Mouse (Mus musculus): Measurements from ENCODE around the gene Treml1.

The Treml1 gene

GRCm38 (mm10) chr17:48409380-48410298 is 49.9 kb downstream of the Treml1 start, which contains the start of the genes Nfya and Oard1:
Gene Nfya, minus strand, starts transcription at chr17:48409906.
Gene Oard1, plus strand, starts transcription at chr17:48410014.
- peak; percentile 99 for DNase-seq (ENCODE audit: low spot score)

GRCm38 (mm10) chr17:48410299-48410785 is 50.6 kb downstream of the Treml1 start:
- no peak for DNase-seq (ENCODE audit: low spot score)

GRCm38 (mm10) chr17:48411241-48411640 is 51.5 kb downstream of the Treml1 start:
- no peak for DNase-seq (ENCODE audit: low spot score)

GRCm38 (mm10) chr17:48416011-48416410 is 56.3 kb downstream of the Treml1 start:
- DNase-seq (ENCODE audit: low spot score): no peak
